Mouse (Mus musculus) ES-E14 (cell line): ENCODE data around the gene Pip4k2a.

Experiments used
- CHD2 ChIP-seq: IDR thresholded peaks from 2 replicates; pipeline ENCODE4 v1.6.1; 2014; ENCODE audit warnings: mild to moderate bottlenecking, low read depth, low read length, inconsistent platforms
- HCFC1 ChIP-seq: IDR thresholded peaks from 2 replicates; pipeline ENCODE4 v1.6.1; 2012; ENCODE audit warnings: low read length, inconsistent platforms, borderline replicate concordance; ENCODE audit not compliant: insufficient read depth
- ZC3H11A ChIP-seq: IDR thresholded peaks from 2 replicates; pipeline ENCODE4 v1.6.1; 2012; ENCODE audit warnings: low read depth, mild to moderate bottlenecking, inconsistent platforms, low read length, borderline replicate concordance
- ZNF384 ChIP-seq: IDR thresholded peaks from 2 replicates; pipeline ENCODE4 v1.6.1; 2012; ENCODE audit warnings: low read depth, low read length, inconsistent platforms

GRCm38 (mm10) chr2:18962502-18962901, 35.4 kb downstream of the Pip4k2a start:
- TF ChIP-seq HCFC1: no peak
- no peak for TF ChIP-seq ZNF384
- TF ChIP-seq ZC3H11A: no peak
- no peak for TF ChIP-seq CHD2
